ENCODE assay signal across 8 mouse cellular contexts in the genomic region with DNA sequence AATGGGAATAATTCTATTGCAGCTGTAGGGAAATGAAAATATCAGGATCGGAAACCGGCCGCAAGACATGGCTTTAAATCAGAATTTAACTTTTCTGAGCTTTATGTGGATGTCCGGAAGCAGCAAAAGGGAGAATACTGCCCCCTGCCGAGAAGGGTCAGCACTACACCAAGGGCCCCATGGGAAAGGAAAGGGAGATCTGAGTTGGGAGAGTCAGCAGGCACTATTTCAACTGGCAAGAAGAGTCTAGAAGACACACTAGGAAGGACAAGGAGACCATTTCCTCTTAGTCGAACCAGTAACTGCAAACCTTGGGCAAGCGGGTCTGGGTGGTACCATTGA. TPM values are rescaled to one million over a fixed set of nuclear protein-coding genes. Genes with fewer than 3 reads are reported as not detected.
DNase-seq lines count a peak whose midpoint lies in the region; ATAC-seq and TF ChIP-seq lines count a peak whose summit lies in the region.

No protein-coding gene starts in this region.

- peak overlapping the region; percentile 29; the same call in 1 of the 2 replicates for H3K9ac ChIP-seq in lung, embryonic 15.5 days

- no peaks in the 10 kb centered on the region for H3K4me1 ChIP-seq in G1E (ENCODE audit: insufficient read depth, low read depth, low read length)
- peaks cover 10% of the 10 kb centered on the region for H3K4me1 ChIP-seq in cerebellum, adult 2 months (ENCODE audit: control insufficient read depth, insufficient read depth, low read length)
- peaks cover 17% of the 10 kb centered on the region for H3K4me1 ChIP-seq in lung, embryonic 15.5 days
- H3K4me1 ChIP-seq in olfactory bulb, adult 2 months (ENCODE audit: control insufficient read depth, insufficient read depth, low read length): peaks cover 12% of the 10 kb centered on the region
- H3K4me1 ChIP-seq in thymus, adult 2 months (replicated peaks; ENCODE audit: control insufficient read depth, insufficient read depth, low read length): peaks cover 12% of the 10 kb centered on the region

- H3K27ac ChIP-seq in cerebellum, adult 2 months (ENCODE audit: insufficient read depth, low read length): peak overlapping the region; percentile 98
- no peak overlapping the region for H3K27ac ChIP-seq in lung, embryonic 15.5 days
- H3K27ac ChIP-seq in olfactory bulb, adult 2 months (ENCODE audit: insufficient read depth, low read depth, low read length): peak overlapping the region; percentile 91; the same call in 1 of the 2 replicates
- no peak overlapping the region for H3K27ac ChIP-seq in thymus, adult 2 months (ENCODE audit: control insufficient read depth, insufficient read depth, low read length)

- WGBS in cerebellum, adult 2 months: 3% methylated on average over 7 of the region's 7 CpGs
- 3% methylated on average over 7 of the region's 7 CpGs for WGBS in lung, embryonic 15.5 days
- WGBS in olfactory bulb, adult 2 months: 3% methylated on average over 7 of the region's 7 CpGs
- WGBS in thymus, adult 2 months: 15% methylated on average over 7 of the region's 7 CpGs

- no peaks in the 10 kb centered on the region for H3K36me3 ChIP-seq in G1E (replicated peaks)
- H3K36me3 ChIP-seq in lung, embryonic 15.5 days: no peaks in the 10 kb centered on the region
- no peaks in the 10 kb centered on the region for H3K36me3 ChIP-seq in thymus, adult 2 months (ENCODE audit: control insufficient read depth, insufficient read depth, low read length)

- H3K4me3 ChIP-seq in G1E (ENCODE audit: low read depth, low read length): no peak overlapping the region
- peak overlapping the region; percentile 98 for H3K4me3 ChIP-seq in cerebellum, adult 2 months (replicated peaks; ENCODE audit: insufficient read depth, low read depth, low read length)
- H3K4me3 ChIP-seq in lung, embryonic 15.5 days: peak overlapping the region; percentile 64
- peak overlapping the region; percentile 85 for H3K4me3 ChIP-seq in olfactory bulb, adult 2 months (ENCODE audit: insufficient read depth, low read depth, low read length)
- peak overlapping the region; percentile 74 for H3K4me3 ChIP-seq in thymus, adult 2 months (ENCODE audit: control insufficient read depth, insufficient read depth, low read length)

- no peaks in the 10 kb centered on the region for H3K9me3 ChIP-seq in G1E (replicated peaks)
- no peaks in the 10 kb centered on the region for H3K9me3 ChIP-seq in lung, embryonic 15.5 days

- no peak for ATAC-seq in G1E (ENCODE audit: extremely low read depth, insufficient number of reproducible peaks, low FRiP score, poor library complexity, severe bottlenecking)
- peak; percentile 72 to 75 for ATAC-seq in hematopoietic stem cell, adult 5-6 weeks (replicated peaks in 1 of 2; ENCODE audit: insufficient read depth in 1 of 2, low FRiP score in 2 of 2, low TSS enrichment in 1 of 2, low read depth in 1 of 2, poor library complexity in 2 of 2, severe bottlenecking in 2 of 2)
- peak; percentile 29; the same call in 1 of the 2 replicates for ATAC-seq in lung, embryonic 15.5 days (ENCODE audit: borderline replicate concordance, extremely low read depth, low FRiP score, low TSS enrichment)

- no peak for DNase-seq in G1E (ENCODE audit: low spot score)
- DNase-seq in cerebellum, adult 2 months: peak; percentile 84 to 90
- peak; percentile 79 for DNase-seq in forelimb bud, embryonic 11.5 days (ENCODE audit: low read depth, low spot score)
- DNase-seq in layer of hippocampus, adult 8-10 months (ENCODE audit: low spot score in 2 of 2): peak; percentile 75 to 88
- DNase-seq in thymus, adult 2 months: peak; percentile 85

- peaks cover 46% of the 10 kb centered on the region for H3K27me3 ChIP-seq in G1E (ENCODE audit: insufficient read depth, low read length)
- no peaks in the 10 kb centered on the region for H3K27me3 ChIP-seq in cerebellum, adult 2 months (ENCODE audit: control insufficient read depth, insufficient read depth, low read length)
- peaks cover 40% of the 10 kb centered on the region for H3K27me3 ChIP-seq in lung, embryonic 15.5 days
- H3K27me3 ChIP-seq in thymus, adult 2 months (ENCODE audit: control insufficient read depth, insufficient read depth, low read length): peaks cover 15% of the 10 kb centered on the region

- TF ChIP-seq POLR2A in cerebellum, adult 2 months (IDR thresholded peaks at IDR 0.05; ENCODE audit: borderline replicate concordance, insufficient read depth, low read length): no peak
- no peak for TF ChIP-seq POLR2A in olfactory bulb, adult 2 months (IDR thresholded peaks at IDR 0.05; ENCODE audit: insufficient read depth, low read depth, low read length)
- TF ChIP-seq POLR2A in thymus, adult 2 months (IDR thresholded peaks at IDR 0.05; ENCODE audit: control insufficient read depth, extremely low read depth, insufficient read depth, low read length, poor library complexity): no peak

- peak; percentile 45; the same call in 1 of the 2 replicates for TF ChIP-seq CTCF in G1E (IDR thresholded peaks at IDR 0.05; ENCODE audit: low read depth, low read length)
- TF ChIP-seq CTCF in cerebellum, adult 2 months (IDR thresholded peaks at IDR 0.05; ENCODE audit: borderline replicate concordance, insufficient read depth, low read depth, low read length): peak; percentile 74
- peak; percentile 49 for TF ChIP-seq CTCF in olfactory bulb, adult 2 months (IDR thresholded peaks at IDR 0.05; ENCODE audit: insufficient read depth, low read depth, low read length)
- no peak for TF ChIP-seq CTCF in thymus, adult 2 months (IDR thresholded peaks at IDR 0.05; ENCODE audit: borderline replicate concordance, control insufficient read depth, extremely low read depth, insufficient read depth, low read length, poor library complexity)

- peak overlapping the region; percentile 100 for H3K4me2 ChIP-seq in lung, embryonic 15.5 days

RNA-seq across cellular contexts. Expression of a gene that starts 0.8 kb away (rescaled TPM):
- total RNA-seq in G1E (2014; fragmentation: Nextera tagmentation) (not detected in 2 replicates), G1E (2017) (0.05 TPM in 1 of 2 replicates, not detected in the other)
- polyA plus RNA-seq in G1E (2012): 0.01 TPM in 1 of 2 replicates, not detected in the other
- 102 and 117 TPM in 2 replicates for polyA plus RNA-seq in cerebellum, adult 2 months (2012; rRNA removed)
- total RNA-seq in hematopoietic stem cell, adult 5-6 weeks (2017): not detected in 2 replicates
- total RNA-seq in layer of hippocampus, adult 8-10 months (2022): 10 to 100 TPM; 72.3 to 80.0 (median 75.9) TPM
- 0.06 and 0.14 TPM in 2 replicates for polyA plus RNA-seq in lung, embryonic 15.5 days (2015; fragmentation: Nextera tagmentation; extraction: Ambion mirVana)
- not detected in 2 replicates for polyA plus RNA-seq in olfactory bulb, adult 2 months (2012; ENCODE audit: insufficient read depth, insufficient read length, low replicate concordance, missing spikeins)
- polyA plus RNA-seq in thymus, adult 2 months (2012; rRNA removed): 0.17 and 0.24 TPM in 2 replicates

RNA-seq across cellular contexts. Expression of a gene that starts 24.2 kb away (rescaled TPM):
- total RNA-seq in G1E (2014; fragmentation: Nextera tagmentation) (70.2 and 70.3 TPM in 2 replicates), G1E (2017) (14.8 and 19.1 TPM in 2 replicates)
- 319 and 320 TPM in 2 replicates for polyA plus RNA-seq in G1E (2012)
- 123 and 129 TPM in 2 replicates for polyA plus RNA-seq in cerebellum, adult 2 months (2012; rRNA removed)
- total RNA-seq in hematopoietic stem cell, adult 5-6 weeks (2017): 71.2 and 71.8 TPM in 2 replicates
- 10 to 100 TPM; 36.5 to 52.5 (median 44.5) TPM for total RNA-seq in layer of hippocampus, adult 8-10 months (2022)
- 161 and 167 TPM in 2 replicates for polyA plus RNA-seq in lung, embryonic 15.5 days (2015; fragmentation: Nextera tagmentation; extraction: Ambion mirVana)
- not detected in 2 replicates for polyA plus RNA-seq in olfactory bulb, adult 2 months (2012; ENCODE audit: insufficient read depth, insufficient read length, low replicate concordance, missing spikeins)
- 209 and 222 TPM in 2 replicates for polyA plus RNA-seq in thymus, adult 2 months (2012; rRNA removed)

RNA-seq across cellular contexts. Expression of a gene that starts 38.8 kb away (rescaled TPM):
- total RNA-seq in G1E (2014; fragmentation: Nextera tagmentation) (0.24 and 0.45 TPM in 2 replicates), G1E (2017) (0.06 and 0.11 TPM in 2 replicates)
- polyA plus RNA-seq in G1E (2012): not detected in 2 replicates
- polyA plus RNA-seq in cerebellum, adult 2 months (2012; rRNA removed): 11.5 and 13.4 TPM in 2 replicates
- total RNA-seq in hematopoietic stem cell, adult 5-6 weeks (2017): 0.75 TPM in 1 of 2 replicates, not detected in the other
- total RNA-seq in layer of hippocampus, adult 8-10 months (2022): 1 to 10 TPM; 2.9 to 4.3 (median 3.4) TPM
- polyA plus RNA-seq in lung, embryonic 15.5 days (2015; fragmentation: Nextera tagmentation; extraction: Ambion mirVana): 0.14 and 0.24 TPM in 2 replicates
- not detected in 2 replicates for polyA plus RNA-seq in olfactory bulb, adult 2 months (2012; ENCODE audit: insufficient read depth, insufficient read length, low replicate concordance, missing spikeins)
- 0.66 and 1.00 TPM in 2 replicates for polyA plus RNA-seq in thymus, adult 2 months (2012; rRNA removed)

RNA-seq across cellular contexts. Expression of a gene that starts 47.8 kb away (rescaled TPM):
- not detected in 2 replicates for total RNA-seq in G1E (2014; fragmentation: Nextera tagmentation)
- 0.23 TPM in 1 of 2 replicates, not detected in the other for total RNA-seq in G1E (2017)
- not detected in 2 replicates for polyA plus RNA-seq in G1E (2012)
- 0.43 and 0.46 TPM in 2 replicates for polyA plus RNA-seq in cerebellum, adult 2 months (2012; rRNA removed)
- 0.56 and 0.84 TPM in 2 replicates for total RNA-seq in hematopoietic stem cell, adult 5-6 weeks (2017)
- total RNA-seq in layer of hippocampus, adult 8-10 months (2022): under 1 TPM; 0.14 to 0.36 (median 0.15) TPM
- polyA plus RNA-seq in lung, embryonic 15.5 days (2015; fragmentation: Nextera tagmentation; extraction: Ambion mirVana): 14.2 and 16.9 TPM in 2 replicates
- not detected in 2 replicates for polyA plus RNA-seq in olfactory bulb, adult 2 months (2012; ENCODE audit: insufficient read depth, insufficient read length, low replicate concordance, missing spikeins)
- polyA plus RNA-seq in thymus, adult 2 months (2012; rRNA removed): 3.6 and 4.7 TPM in 2 replicates

Comparison
In these comparisons a context has a peak if more than half of its experiments do, and no peak if none do; other contexts are left out.
1. H3K27ac ChIP-seq: peak in cerebellum, adult 2 months (single experiment) and olfactory bulb, adult 2 months (single experiment); none in lung, embryonic 15.5 days (single experiment) and thymus, adult 2 months (single experiment).
2. RNA of a gene that starts 0.8 kb away (polyA plus RNA-seq): 102 to 117 TPM in cerebellum, adult 2 months and not detected in olfactory bulb, adult 2 months; 0.17 to 0.24 TPM in thymus, adult 2 months, 0.06 to 0.14 TPM in lung, embryonic 15.5 days and 0.01 TPM in G1E; every median in the first group is over 10 times any median in the second.
3. RNA of a gene that starts 24.2 kb away (polyA plus RNA-seq): 319 to 320 TPM in G1E, 209 to 222 TPM in thymus, adult 2 months, 161 to 167 TPM in lung, embryonic 15.5 days and 123 to 129 TPM in cerebellum, adult 2 months; not detected in olfactory bulb, adult 2 months; every median in the first group is over 100 times any median in the second.